Mouse (Mus musculus) liver, adult 2 months (tissue): ENCODE measurements around the gene Srrd.

ENCODE experiments used
- CTCF ChIP-seq: fragments of 200-500 bp; IDR thresholded peaks from 2 replicates; pipeline ENCODE4 v1.5.1; 2011; ENCODE audit warnings: low read depth, low read length, control low read depth
- POLR2A ChIP-seq: fragments of 200-500 bp; IDR thresholded peaks from 2 replicates; pipeline ENCODE4 v1.6.1; 2011; ENCODE audit warnings: low read length, control low read depth; ENCODE audit not compliant: insufficient read depth; ENCODE audit errors: extremely low read depth

- TF ChIP-seq POLR2A (no peak), CTCF (no peak)
Observed at GRCm38 (mm10) chr5:112367338-112367737, 24.5 kb upstream of the Srrd start.
